Mouse (Mus musculus) thymus, postnatal 14 days (tissue): Measurements from ENCODE around the gene 2810006K23Rik.
"Not testable (repeated sequence)": the region's sequence is repeated elsewhere in the genome, so short reads cannot be mapped to it uniquely, and the experiment has no call there.

Experiments used
- DNase-seq: peaks from one replicate; pipeline ENCODE4 v3.0.0; 2021

The 2810006K23Rik gene

DNA sequence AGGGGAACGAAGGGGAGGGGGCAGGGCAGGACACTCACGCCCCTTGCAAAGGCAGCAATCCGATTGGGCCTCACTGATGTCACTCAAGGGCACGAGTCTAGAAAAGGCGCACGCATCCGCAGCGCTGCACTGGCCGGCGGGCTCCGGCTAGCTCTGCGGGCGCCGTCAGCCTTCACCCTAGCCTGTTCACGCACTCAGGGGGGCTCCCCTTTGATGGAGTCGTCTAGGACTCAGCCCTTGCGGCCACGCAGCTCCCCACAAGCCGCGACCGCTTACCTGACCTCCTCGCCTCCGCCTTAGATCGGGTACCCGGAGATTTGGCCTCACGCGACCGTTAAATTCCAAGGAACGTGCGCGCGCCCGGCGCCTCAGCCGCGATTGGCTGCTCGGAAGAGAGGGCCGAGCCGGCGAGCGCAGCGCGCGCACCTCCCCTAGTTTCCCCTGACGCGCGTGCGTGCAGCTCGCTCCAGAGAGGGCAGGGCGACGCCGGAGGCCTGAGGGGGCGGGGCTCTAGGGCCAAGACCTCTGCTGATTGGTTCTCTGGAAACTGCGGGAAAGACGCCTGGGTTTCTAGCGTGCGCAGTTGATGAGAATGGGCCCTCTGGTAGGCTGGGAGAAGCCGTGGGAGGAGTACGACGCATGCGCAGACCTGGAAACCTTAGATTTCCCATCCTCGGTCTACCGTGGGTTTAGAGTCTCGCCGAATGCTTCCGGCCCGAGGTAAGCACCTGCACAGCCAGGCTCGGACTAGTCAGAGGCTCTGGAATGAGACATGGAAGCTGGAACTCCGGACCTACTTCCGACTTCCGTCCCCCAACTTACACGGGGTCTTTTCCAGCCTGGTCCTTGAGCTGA is at the start of gene 2810006K23Rik, which contains the start of gene Mphosph9:
Gene 2810006K23Rik (plus strand): TSS at position 580 of the 855 bp plus-strand sequence.
Gene Mphosph9 (minus strand): TSS at position 463 of the 855 bp plus-strand sequence.
- DNase-seq = peak; percentile 100

DNA sequence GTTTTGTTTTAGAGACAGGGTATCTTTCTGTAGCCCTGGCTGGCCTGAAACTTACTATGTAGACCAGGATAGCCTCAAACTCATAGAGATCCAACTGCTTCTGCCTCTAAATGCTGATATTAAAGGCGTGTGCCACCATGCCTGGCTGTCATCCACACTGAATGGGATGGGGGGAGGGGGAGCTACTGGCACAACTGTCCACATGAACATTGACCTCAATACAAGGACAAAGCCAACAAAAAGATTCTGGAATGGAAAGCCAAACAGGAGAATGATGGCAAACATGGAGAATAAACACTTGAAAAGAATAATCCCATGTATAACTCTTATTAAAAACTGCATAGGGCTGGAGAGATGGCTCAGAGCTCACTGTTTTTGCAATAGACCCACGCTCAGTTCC is 45.0 kb upstream of the 2810006K23Rik start:
- DNase-seq = no peak

DNA sequence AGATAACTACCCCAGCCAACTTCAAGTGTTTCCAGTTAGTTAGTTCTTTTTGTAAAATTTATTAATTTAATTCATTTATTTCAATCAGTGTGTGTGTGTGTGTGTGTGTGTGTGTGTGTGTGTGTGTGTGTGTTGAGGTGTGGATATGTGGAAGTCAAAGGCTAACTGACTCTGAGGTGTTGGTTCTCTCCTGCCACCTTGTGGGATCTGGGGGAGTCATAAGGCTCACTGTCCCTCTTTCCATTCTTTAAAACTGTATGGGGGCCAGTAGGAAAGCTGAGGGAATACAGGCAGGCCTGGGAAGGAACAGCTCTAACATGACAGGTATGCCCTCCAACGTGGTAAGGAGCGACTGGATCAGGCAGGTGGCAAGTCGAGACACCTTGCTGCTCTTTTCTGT is 43.6 kb upstream of the 2810006K23Rik start:
- peak; percentile 44 for DNase-seq

DNA sequence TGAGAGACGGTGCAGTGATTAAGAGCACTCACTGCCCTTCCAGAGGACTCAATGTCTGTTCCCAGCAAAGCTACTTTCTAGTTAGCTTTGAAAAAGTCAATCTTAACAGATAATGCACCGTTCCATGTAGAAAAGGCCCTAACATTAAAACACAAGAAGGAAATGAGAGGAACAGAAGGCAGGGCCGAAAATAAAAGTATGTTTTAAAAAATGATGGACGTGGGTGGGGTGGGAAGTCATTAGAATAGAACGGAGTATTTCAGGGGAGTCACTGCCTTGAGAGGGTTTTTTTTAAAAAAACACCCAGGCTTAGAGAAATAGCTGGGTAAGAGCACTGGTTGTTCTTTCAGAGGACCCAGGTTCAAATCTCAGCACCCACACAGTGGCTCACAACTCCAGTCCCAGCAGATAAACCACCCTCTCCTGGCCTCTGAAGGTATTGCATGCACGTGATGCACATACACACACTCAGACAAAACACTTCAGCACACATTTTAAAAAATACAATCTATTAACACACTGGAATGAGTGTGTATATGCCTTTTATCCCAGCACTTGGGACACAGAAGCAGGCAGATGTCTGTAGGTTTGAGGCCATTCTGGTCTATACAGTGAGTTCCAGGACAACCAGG is 40.2 kb upstream of the 2810006K23Rik start:
- no peak for DNase-seq

DNA sequence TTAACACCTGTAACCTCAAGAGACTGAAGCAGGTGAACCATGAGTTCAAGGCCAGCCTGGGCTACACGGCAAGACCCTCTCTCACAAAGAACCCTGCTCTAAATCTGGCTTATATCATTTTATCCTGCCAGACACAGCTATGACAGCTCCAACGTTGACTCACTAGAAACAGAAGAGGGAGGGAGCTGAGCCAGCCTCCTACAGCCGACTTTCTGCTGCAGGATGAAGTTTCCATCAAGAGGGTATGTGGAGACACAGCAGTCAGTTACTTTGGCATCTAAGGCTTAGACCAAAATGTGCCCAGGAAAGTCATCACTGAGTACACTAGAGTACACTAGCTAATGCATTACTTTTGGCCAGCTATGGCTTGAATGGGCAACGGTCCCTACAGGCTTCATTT is 37.7 kb upstream of the 2810006K23Rik start:
- no peak for DNase-seq

DNA sequence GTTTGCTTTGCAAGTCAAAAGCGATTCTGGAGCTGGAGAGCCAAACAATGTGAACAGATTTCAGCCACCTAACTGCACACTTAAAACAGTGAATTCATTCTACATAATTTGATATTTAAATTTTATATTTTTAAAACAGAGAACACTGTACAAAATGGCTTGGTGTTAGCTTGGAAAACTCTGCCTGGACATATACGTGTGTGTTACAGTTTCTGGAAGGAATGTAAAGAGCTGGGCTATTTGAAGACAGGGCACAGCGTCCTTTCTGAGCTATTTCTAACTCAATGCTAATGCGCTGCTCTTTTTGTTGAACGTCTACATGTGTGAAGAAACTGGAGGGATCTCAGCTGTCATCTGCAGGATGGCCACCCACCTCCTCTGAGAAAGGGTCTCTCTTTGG is 33.9 kb upstream of the 2810006K23Rik start:
- DNase-seq = no peak

DNA sequence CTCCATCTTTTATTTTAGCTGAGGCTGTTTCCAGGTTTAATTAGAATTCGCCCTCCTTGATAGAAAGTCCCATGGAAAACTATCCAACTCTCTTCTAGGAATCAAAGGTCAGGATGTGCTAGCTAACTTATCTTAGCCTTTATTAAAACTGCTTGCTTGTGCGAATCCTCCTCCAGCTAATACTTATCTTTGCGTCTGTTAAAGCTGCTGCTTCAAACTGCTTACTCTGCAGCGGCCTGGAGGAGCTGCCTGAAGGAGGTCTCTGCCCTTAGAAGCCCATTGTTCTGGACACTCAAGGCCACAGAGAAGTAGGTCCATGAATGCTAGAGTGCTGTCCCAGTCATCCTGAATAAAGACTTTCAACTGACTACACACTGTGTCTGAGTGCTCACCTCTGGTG is 31.4 kb upstream of the 2810006K23Rik start:
- no peak for DNase-seq

DNA sequence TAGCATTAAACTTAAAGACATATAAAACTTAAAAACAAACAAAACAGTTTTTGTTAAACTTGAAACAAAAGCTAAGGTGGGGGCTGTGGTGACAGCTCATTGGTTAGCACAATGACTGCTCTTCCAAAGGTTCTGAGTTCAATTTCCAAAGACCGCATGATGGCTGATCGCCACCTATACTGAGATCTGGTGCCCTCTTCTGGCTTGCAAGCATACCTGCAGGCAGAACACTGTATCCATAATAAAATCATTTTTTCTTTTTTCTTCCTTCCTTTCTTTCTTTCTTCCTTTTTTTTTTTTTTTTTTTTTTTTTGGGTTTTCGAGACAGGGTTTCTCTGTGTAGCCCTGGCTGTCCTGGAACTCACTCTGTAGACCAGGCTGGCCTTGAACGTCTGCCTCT is 28.6 kb upstream of the 2810006K23Rik start:
- peak; percentile 41 for DNase-seq

DNA sequence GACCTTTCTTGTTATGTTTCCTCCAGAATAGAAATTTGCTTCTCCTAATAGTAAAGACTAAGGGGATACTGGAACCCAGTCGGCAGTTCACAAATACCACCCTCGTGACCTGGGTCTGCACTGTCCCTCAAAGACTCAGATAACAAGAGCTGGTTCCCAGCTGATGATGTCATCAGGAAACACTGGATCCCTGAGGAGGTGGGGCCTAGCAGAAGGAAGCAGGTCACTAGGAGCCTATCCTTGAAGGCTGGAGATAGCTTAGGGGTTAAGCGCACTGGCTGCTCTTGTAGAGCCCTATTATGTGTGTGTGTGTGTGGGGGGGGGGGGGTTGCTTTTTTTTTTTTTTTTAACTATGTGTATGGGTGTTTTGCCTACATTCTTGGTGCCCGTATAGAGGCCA is 27.8 kb upstream of the 2810006K23Rik start:
- DNase-seq = no peak

DNA sequence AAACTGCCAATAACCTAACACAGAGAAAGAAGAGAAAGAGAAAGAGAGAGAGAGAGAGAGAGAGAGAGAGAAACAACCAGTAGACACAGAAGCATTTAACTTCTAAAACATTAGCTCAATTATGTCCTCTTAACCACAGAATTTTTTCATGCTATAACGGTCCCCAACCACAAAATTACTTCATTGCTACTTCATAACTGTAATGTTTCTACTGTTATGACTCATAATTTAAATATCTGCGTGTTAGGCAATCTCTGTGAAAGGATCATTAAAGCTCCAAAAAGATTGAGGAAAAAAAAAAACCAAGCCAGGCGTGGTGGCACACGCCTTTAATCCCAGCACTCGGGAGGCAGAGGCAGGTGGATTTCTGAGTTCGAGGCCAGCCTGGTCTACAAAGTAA is 25.0 kb upstream of the 2810006K23Rik start:
- not testable (repeated sequence) for DNase-seq

DNA sequence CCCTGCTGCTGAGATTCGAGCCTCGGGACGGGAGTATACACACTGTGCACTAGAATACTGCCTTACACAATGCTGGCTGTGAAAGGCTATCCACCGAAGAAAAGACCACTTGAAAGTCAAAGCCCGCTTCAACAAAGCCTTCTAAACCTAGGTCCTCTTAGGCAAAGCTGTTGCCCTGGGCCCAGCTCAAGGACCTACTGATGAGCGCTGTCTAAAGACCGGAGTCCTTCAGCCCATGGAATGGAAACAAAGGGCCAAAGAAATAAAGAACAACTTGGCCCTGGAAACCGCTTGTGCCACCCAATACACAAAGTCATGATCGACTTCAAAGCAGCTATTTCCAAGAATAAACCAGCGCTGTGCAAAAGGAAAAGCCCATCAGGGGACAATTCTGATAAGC is 18.7 kb upstream of the 2810006K23Rik start:
- DNase-seq = no peak

DNA sequence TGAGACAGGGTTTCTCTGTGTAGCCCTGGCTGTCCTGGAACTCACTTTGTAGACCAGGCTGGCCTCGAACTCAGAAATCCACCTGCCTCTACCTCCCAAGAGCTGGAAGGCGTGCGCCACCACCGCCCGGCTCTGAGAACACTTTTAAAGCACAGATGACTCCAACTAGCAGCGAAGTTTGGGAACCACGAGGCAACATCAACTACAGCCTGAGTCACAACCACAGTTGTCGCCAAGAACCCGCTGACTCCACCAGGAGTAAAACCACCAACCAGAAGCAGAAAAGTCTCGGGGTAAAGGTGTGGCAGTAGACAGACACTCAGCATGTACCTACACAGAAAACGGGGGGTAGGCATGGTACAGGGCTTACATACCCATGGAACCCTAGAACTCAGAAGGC is 17.8 kb upstream of the 2810006K23Rik start:
- DNase-seq = no peak

DNA sequence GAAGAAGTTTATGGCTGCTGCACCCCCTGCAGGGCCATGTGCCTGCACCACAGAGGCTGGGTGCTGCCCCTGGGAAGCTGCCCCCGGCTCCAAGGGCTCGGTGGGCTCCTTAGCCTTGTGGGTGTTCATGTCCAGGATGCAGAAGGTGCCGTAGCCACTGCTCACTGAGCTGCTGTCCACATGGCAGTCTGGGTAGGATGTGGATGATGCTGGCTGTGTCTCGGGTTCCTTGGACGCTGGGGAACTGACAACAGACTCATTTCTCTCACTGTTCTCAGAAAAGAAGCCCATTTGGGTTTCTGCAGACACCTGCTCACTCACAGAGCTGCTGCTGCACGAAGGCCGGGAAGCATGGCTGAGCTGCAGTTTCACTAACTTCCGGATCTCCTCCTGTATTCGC is 12.4 kb upstream of the 2810006K23Rik start:
- DNase-seq = no peak

DNA sequence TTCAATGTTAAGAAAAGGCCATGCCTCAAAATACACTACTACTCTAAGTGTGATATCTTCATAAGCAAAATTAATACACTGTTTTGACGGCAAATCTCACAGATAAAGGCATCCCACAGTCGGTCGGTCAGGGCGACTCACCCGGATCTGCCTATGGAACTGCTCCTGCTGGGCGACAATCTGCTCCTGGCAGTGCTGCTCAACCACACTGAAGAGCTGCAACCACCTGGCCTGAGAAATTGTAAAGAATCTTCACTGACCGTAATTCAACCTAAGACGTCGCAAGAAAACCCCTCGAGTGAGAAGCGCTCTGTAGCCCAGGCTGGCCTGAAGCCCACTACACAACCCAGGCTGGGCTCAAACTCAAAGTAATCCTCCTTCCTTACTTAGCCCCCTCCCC is 11.9 kb upstream of the 2810006K23Rik start:
- DNase-seq = no peak

DNA sequence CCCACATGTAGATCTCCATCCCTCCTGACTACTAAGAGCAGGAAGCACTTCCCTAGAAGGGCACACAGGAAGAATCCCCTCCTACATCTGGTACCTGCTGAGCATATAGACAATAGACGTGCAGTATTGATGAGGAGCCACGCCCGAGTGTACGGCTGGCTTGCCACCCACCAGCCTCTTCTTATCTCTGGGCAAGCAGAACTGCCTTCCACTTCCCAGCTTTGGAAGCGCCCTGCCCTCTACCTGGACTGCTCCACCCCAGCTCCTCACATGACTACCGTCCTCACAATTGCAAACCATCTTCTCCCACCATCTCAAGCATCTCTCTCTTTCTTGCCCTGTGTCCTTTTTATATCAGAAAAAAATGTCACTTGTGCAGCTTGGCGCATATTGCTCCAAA is 10.2 kb upstream of the 2810006K23Rik start:
- no peak for DNase-seq

DNA sequence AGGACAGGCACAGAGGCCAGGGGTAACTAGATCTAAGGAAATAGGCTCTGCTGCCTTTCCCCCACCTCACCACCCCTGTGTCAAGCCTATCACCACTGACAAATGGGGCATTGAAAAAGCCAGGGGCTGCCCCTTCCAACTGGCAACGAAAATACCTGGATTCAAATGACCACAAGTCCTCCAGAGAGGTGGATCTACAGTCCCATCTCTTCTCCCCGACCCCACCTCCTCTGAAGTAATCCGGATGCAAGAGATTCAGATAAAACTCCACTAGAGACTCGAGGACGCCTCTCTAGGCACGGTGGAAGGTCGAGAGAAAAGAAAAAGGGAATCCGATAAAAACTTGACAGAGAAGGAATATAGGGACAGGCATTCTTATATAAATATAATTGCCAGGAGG is 1.1 kb upstream of the 2810006K23Rik start:
- peak; percentile 26 for DNase-seq

DNA sequence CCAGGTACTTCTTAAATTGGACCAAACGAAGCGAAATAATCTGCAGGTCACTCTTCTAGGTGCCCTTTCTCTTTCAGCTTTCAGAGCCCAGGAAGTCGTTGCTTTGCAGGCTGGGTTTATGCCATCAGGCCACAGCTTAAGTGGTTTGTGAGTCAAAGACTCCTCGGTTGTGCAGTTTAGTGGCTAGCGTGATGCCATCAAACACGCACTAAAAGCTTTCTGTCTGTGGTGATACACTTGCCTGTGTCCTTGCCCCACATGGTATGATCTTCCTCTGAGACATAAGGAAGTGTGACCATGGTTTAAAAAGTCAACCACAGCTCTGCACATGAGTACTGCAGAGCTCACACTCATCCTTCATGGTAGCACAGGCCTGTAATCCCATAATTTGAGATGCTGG is 2.2 kb downstream of the 2810006K23Rik start:
- DNase-seq = no peak

DNA sequence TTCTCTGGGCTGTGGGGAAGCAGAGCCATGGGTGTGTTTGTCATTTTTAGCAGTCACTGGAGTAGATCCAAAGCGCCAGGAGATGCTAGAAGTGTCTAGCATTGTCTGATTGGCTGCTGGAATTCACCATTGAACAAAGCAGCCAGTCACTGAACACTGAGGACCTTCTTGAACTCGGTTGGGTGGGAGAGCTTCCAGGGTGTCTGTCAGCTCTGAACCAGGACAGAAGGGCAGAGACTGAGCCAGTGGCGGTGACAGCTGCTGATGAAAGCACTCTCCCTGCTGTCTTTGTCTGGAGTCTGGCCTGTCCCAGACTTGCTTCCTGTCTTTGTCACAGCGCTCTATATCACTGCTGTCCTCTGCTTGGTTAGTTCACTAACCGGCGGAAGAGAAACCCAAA is 6.5 kb downstream of the 2810006K23Rik start:
- no peak for DNase-seq

DNA sequence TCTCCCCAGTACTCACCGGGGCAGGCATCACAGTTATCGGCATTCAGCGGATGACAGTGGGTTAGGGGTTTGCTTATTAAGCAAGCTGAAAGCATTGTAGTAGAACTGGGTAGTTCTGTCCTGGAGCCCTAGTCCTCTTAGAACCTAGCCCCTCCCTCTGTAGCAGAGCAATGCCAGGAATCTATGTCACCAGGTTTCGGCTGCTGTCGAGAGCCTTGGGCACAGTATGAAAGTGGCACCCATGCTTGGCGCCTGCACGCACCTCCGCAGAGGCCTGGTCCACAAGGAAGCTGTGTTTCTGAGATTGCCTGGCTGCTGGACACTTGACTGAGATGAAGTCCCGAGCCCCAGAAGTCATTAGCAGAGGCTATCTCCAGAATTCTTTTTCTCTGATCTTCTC is 9.2 kb downstream of the 2810006K23Rik start:
- no peak for DNase-seq

DNA sequence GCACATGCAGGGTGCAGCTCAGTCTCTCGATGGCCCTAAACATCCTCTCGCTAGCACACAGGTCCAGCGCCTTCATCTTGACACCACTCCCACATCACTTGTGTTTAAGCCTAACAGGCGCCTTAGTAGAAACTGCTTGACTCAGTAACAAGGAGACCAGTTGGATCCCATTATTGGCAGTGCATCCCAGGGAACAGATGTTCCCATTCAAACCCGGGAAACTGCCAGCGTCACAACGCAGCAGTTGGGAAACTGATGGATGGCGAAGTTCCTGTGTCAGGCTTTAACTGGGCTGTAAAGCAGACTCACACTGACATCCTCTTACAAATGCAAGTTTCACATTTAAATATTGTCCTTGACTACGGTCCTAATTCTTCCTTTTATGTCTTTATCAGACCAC is 10.0 kb downstream of the 2810006K23Rik start:
- DNase-seq = no peak

DNA sequence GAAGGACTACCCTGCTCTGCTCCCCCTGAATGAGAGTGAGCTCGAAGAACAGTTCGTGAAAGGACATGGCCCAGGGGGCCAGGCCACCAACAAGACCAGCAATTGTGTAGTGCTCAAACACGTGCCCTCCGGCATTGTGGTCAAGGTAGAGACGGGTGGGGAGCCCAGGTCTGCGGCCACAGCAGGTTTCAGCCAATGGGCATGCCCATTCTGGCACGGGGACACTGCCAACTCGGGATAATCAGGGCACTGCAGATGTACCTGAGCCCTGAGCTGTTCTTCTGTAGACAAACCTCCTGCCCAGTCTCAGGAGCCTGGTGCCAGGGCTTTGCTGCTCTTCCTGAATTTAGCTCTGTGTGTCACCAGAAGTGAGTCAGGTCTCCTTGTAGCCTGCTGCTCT is 10.9 kb downstream of the 2810006K23Rik start:
- DNase-seq = no peak

DNA sequence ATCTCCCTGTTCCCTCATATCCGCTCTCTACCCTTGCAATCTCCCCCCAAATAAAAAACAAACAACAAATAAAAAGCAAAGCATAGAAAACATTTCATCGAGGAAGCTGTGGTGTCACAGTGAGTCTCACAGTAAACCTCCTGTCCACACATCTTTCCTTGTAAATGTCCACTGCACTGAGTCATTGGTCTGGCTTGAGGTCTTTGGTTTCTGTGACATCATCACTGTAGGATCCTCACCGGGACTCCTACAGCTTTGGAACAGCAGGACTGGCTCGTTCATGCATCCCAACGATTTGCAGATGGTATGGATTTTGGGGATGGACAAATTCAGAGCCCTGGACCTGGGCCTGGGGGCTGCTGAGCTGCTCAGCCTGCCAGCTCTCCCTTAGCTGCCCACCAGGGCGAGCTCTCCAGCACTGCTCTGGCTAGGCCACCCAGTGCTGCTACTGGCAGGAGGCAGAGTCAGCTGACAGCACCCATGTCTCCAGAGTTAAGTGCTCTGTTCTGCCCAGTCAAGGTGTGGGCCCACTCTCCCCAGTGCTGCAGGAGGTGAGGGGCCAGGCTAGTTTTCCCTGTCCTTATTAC is 14.0 kb downstream of the 2810006K23Rik start:
- DNase-seq = peak; percentile 45

DNA sequence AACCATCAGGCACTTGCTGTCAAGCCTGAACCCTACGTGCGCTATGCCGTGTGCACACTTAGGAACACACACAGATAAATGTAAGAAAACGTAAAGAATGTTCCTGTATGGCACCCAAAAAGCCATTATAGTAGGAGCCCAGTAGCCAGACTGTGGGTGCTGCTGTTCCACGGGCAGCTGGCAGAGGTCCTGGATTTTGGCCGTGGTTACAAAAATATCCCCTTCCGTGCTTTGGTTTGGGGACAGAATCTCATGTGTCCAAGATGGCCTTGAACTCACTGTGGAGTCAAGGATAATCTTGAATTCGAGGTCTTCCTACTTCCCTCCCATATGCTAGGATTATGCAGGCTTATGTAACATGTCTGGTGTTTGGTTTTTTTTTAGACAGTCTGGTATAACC is 15.0 kb downstream of the 2810006K23Rik start:
- DNase-seq = no peak

DNA sequence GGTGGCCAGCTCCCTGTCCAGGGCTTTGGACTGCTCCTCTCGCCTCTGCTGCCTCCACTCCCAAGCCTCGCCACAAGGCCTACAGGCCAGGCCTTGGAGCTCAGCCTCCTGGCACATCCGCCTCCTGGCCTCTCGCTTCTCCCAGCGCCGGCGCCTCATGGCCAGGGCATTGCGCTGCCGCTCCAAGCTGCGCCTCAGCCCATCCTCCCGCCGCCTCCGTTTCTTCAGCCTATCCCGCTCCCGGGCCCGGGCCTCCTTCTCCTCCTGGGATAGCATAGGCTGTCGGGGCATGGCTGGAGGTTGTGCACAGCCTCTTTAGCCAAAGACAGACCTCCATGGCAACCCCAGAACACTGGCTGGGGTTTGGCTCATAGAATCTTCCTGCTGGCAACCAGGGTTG is 21.3 kb downstream of the 2810006K23Rik start:
- DNase-seq = no peak
